Mouse (Mus musculus): ENCODE results near the gene Pip5k1b. TPM values are rescaled to one million over a fixed set of nuclear protein-coding genes. Genes with fewer than 3 reads are reported as not detected.

Pip5k1b gene
- polyA plus RNA-seq, 1 experiment from 2014 or later, result 2.6 TPM

DNA sequence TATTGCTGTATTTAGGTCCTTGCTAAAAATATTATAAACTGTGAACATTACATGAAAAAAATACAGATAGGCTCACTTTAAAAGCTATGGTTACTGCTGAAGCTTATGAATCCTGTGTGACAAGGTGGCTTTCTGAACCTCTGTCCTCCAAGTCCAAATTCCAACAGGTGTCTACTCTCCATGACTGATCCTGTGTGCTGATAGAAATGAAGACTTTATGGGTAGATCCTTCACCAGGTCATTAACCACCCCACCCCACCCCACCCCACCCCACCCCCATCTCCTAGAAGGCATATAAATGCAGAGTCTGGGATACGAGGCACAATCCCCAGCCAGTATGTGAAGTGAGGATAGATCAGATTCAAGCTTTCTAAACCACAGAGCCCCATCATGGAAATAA is 16.6 kb downstream of the Pip5k1b start:
- no peaks in the 10 kb centered on the region for H3K9me3 ChIP-seq (replicated peaks; ENCODE audit: low read length)
- WGBS, result 74% methylated on average over 1 of the region's 1 CpGs
- no peak overlapping the region for H3K4me3 ChIP-seq (replicated peaks; ENCODE audit: low read depth, low read length)
- no peak overlapping the region for H3K27ac ChIP-seq
- DNase-seq (ENCODE audit: low spot score) (no peak), ATAC-seq (replicated peaks; ENCODE audit: low FRiP score, low read depth) (no peak)
- H3K9ac ChIP-seq (ENCODE audit: low read depth, low read length), result no peak overlapping the region
- no peak overlapping the region for H3K4me2 ChIP-seq (ENCODE audit: low read length)
- no peak for TF ChIP-seq CTCF (IDR thresholded peaks at IDR 0.05; ENCODE audit: low read depth)
- no peaks in the 10 kb centered on the region for H3K27me3 ChIP-seq (ENCODE audit: insufficient read depth, low read length)
- no peaks in the 10 kb centered on the region for H3K36me3 ChIP-seq (ENCODE audit: insufficient read depth, low read length)
- H3K4me1 ChIP-seq (replicated peaks; ENCODE audit: insufficient read depth, low read length), result no peaks in the 10 kb centered on the region

- no peak overlapping the region for H3K27ac ChIP-seq
Measured at GRCm38 (mm10) chr19:24538181-24538580, 17.5 kb downstream of the Pip5k1b start.

GRCm38 (mm10) chr19:24537691-24538090 is 18.0 kb downstream of the Pip5k1b start:
- no peaks in the 10 kb centered on the region for H3K36me3 ChIP-seq (ENCODE audit: insufficient read depth, low read length)

More at GRCm38 (mm10) chr19:24538181-24538580, 17.5 kb downstream of the Pip5k1b start:
- Histone ChIP-seq H3K27me3 (ENCODE audit: insufficient read depth, low read length) (no peaks in the 10 kb centered on the region), H3K4me3 (replicated peaks; ENCODE audit: low read depth, low read length) (no peak overlapping the region), H3K9me3 (replicated peaks; ENCODE audit: low read length) (no peaks in the 10 kb centered on the region), H3K36me3 (ENCODE audit: insufficient read depth, low read length) (no peaks in the 10 kb centered on the region), H3K9ac (ENCODE audit: low read depth, low read length) (no peak overlapping the region), H3K4me2 (ENCODE audit: low read length) (no peak overlapping the region), H3K4me1 (replicated peaks; ENCODE audit: insufficient read depth, low read length) (no peaks in the 10 kb centered on the region)
- DNase-seq (ENCODE audit: low spot score) (no peak), ATAC-seq (replicated peaks; ENCODE audit: low FRiP score, low read depth) (no peak)
- WGBS, result 84% methylated on average over 6 of the region's 6 CpGs
- TF ChIP-seq CTCF (IDR thresholded peaks at IDR 0.05; ENCODE audit: low read depth), result no peak

GRCm38 (mm10) chr19:24536920-24537319 is 18.8 kb downstream of the Pip5k1b start:
- ATAC-seq (replicated peaks; ENCODE audit: low FRiP score, low read depth) (no peak), DNase-seq (ENCODE audit: low spot score) (no peak)
- Histone ChIP-seq H3K27ac (no peak overlapping the region), H3K4me3 (replicated peaks; ENCODE audit: low read depth, low read length) (no peak overlapping the region), H3K9ac (ENCODE audit: low read depth, low read length) (no peak overlapping the region), H3K4me1 (replicated peaks; ENCODE audit: insufficient read depth, low read length) (no peaks in the 10 kb centered on the region), H3K4me2 (ENCODE audit: low read length) (no peak overlapping the region), H3K36me3 (ENCODE audit: insufficient read depth, low read length) (no peaks in the 10 kb centered on the region), H3K27me3 (ENCODE audit: insufficient read depth, low read length) (no peaks in the 10 kb centered on the region), H3K9me3 (replicated peaks; ENCODE audit: low read length) (no peaks in the 10 kb centered on the region)
- WGBS, result 67% methylated on average over 5 of the region's 5 CpGs
- TF ChIP-seq CTCF (IDR thresholded peaks at IDR 0.05; ENCODE audit: low read depth), result no peak

More at GRCm38 (mm10) chr19:24537691-24538090, 18.0 kb downstream of the Pip5k1b start:
- Histone ChIP-seq H3K9me3 (replicated peaks; ENCODE audit: low read length) (no peaks in the 10 kb centered on the region), H3K4me1 (replicated peaks; ENCODE audit: insufficient read depth, low read length) (no peaks in the 10 kb centered on the region), H3K9ac (ENCODE audit: low read depth, low read length) (no peak overlapping the region), H3K4me3 (replicated peaks; ENCODE audit: low read depth, low read length) (no peak overlapping the region), H3K27me3 (ENCODE audit: insufficient read depth, low read length) (no peaks in the 10 kb centered on the region), H3K4me2 (ENCODE audit: low read length) (no peak overlapping the region), H3K27ac (no peak overlapping the region)
- 60% methylated on average over 4 of the region's 4 CpGs for WGBS
- no peak for TF ChIP-seq CTCF (IDR thresholded peaks at IDR 0.05; ENCODE audit: low read depth)
- no peak for DNase-seq (ENCODE audit: low spot score)
- ATAC-seq (replicated peaks; ENCODE audit: low FRiP score, low read depth), result no peak

DNA sequence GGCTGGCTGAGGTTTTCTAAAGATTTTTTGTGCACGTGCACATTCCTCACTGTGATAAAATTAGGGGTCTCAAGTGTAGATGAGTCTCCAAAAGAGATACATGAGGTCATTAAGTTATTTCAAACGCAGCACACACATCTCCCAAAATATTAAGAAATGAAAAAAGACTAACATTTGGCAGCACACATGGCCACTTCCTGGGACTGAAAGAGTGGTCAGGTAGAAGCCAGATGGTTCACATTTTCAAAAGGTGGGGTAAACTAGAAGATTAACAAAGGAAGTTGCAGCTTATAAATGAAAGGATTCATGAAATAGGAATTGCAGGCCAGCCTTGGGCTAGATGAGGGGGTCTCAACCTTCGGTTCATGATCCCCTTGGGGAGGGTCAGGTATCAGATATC is 19.4 kb downstream of the Pip5k1b start:
- Histone ChIP-seq H3K36me3 (ENCODE audit: insufficient read depth, low read length) (no peaks in the 10 kb centered on the region), H3K4me3 (replicated peaks; ENCODE audit: low read depth, low read length) (no peak overlapping the region), H3K27ac (no peak overlapping the region), H3K4me1 (replicated peaks; ENCODE audit: insufficient read depth, low read length) (no peaks in the 10 kb centered on the region), H3K9ac (ENCODE audit: low read depth, low read length) (no peak overlapping the region), H3K4me2 (ENCODE audit: low read length) (no peak overlapping the region), H3K9me3 (replicated peaks; ENCODE audit: low read length) (no peaks in the 10 kb centered on the region), H3K27me3 (ENCODE audit: insufficient read depth, low read length) (no peaks in the 10 kb centered on the region)
- 82% methylated on average over 3 of the region's 3 CpGs for WGBS
- no peak for TF ChIP-seq CTCF (IDR thresholded peaks at IDR 0.05; ENCODE audit: low read depth)
- DNase-seq (ENCODE audit: low spot score) (no peak), ATAC-seq (replicated peaks; ENCODE audit: low FRiP score, low read depth) (no peak)

DNA sequence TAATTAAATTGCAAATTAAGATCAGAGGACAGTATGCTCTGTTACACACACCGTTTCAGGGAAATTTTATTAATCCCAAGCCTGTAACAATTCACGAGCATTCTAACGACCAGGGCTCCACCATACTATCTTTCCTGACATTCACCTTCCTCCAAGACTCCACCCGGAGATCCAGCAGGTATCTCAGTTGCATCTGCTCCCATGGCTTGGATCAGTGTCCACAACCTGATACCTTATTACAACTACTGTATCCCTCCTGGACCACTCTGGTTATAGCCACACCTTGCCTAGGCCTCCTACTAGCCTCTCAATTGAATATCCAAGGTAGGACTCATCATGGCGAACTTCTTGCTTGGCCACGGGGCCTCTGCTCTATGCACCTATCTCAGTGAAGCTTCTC is 20.5 kb downstream of the Pip5k1b start:
- Histone ChIP-seq H3K9ac (ENCODE audit: low read depth, low read length) (no peak overlapping the region), H3K4me3 (replicated peaks; ENCODE audit: low read depth, low read length) (no peak overlapping the region), H3K27ac (no peak overlapping the region), H3K9me3 (replicated peaks; ENCODE audit: low read length) (no peaks in the 10 kb centered on the region), H3K4me2 (ENCODE audit: low read length) (no peak overlapping the region), H3K27me3 (ENCODE audit: insufficient read depth, low read length) (no peaks in the 10 kb centered on the region), H3K4me1 (replicated peaks; ENCODE audit: insufficient read depth, low read length) (no peaks in the 10 kb centered on the region), H3K36me3 (ENCODE audit: insufficient read depth, low read length) (no peaks in the 10 kb centered on the region)
- WGBS, result 71% methylated on average over 6 of the region's 6 CpGs
- ATAC-seq (replicated peaks; ENCODE audit: low FRiP score, low read depth), result no peak
- no peak for DNase-seq (ENCODE audit: low spot score)
- TF ChIP-seq CTCF (IDR thresholded peaks at IDR 0.05; ENCODE audit: low read depth), result no peak

DNA sequence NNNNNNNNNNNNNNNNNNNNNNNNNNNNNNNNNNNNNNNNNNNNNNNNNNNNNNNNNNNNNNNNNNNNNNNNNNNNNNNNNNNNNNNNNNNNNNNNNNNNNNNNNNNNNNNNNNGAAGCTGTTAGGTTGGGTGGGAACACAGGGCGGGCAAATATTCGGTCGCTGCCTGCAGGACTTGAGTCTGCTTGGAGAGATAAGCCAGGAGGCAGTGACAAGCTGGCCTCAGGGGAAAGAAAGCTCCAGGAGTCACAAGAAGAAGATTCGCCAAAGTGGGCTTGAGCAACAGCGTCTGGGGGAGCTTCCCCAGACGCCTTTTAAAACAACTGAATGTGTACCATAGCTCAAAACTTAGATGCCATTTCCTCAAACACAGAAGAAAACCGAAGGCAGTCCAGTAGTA is 20.9 kb downstream of the Pip5k1b start:
- no peak for DNase-seq (ENCODE audit: low spot score)
- H3K9me3 ChIP-seq (replicated peaks; ENCODE audit: low read length), result no peaks in the 10 kb centered on the region
- no peak for ATAC-seq (replicated peaks; ENCODE audit: low FRiP score, low read depth)
- H3K9ac ChIP-seq (ENCODE audit: low read depth, low read length), result no peak overlapping the region
- 68% methylated on average over 7 of the region's 7 CpGs for WGBS
- no peaks in the 10 kb centered on the region for H3K4me1 ChIP-seq (replicated peaks; ENCODE audit: insufficient read depth, low read length)
- no peak overlapping the region for H3K4me2 ChIP-seq (ENCODE audit: low read length)
- TF ChIP-seq CTCF (IDR thresholded peaks at IDR 0.05; ENCODE audit: low read depth), result no peak
- no peaks in the 10 kb centered on the region for H3K27me3 ChIP-seq (ENCODE audit: insufficient read depth, low read length)
- H3K4me3 ChIP-seq (replicated peaks; ENCODE audit: low read depth, low read length), result no peak overlapping the region
- H3K27ac ChIP-seq, result no peak overlapping the region
- no peaks in the 10 kb centered on the region for H3K36me3 ChIP-seq (ENCODE audit: insufficient read depth, low read length)

Data from kidney, postnatal 0 days (tissue).